Mouse (Mus musculus) embryonic fibroblast, embryonic 13.5 days (primary cell): Measurements from ENCODE around the gene Rcor3. TPM values are rescaled to one million over a fixed set of nuclear protein-coding genes. Genes with fewer than 3 reads are reported as not detected.

Experiments used
- H3K27ac ChIP-seq: 2 replicates; pipeline ENCODE4 v1.5.1; 2012; ENCODE audit warnings: low read length, control low read depth, inconsistent platforms; ENCODE audit not compliant: insufficient read depth
- H3K4me1 ChIP-seq: 2 replicates; pipeline ENCODE4 v1.6.1; 2011; ENCODE audit warnings: low read length; ENCODE audit not compliant: control insufficient read depth, insufficient read depth
- H3K4me3 ChIP-seq: 2 replicates; pipeline ENCODE4 v1.5.1; 2011; ENCODE audit warnings: mild to moderate bottlenecking, control low read depth, low read length; ENCODE audit not compliant: insufficient read depth
- CTCF ChIP-seq: IDR thresholded peaks from 2 replicates; pipeline ENCODE4 v1.5.1; 2011; ENCODE audit warnings: mild to moderate bottlenecking, control low read depth, low read length, moderate library complexity, borderline replicate concordance; ENCODE audit not compliant: insufficient read depth
- POLR2A ChIP-seq: IDR thresholded peaks from 2 replicates; pipeline ENCODE4 v1.6.1; 2011; ENCODE audit warnings: low read depth, mild to moderate bottlenecking, control low read depth, low read length, moderate library complexity
- polyA plus RNA-seq: library from polyadenylated mRNA; stranded (reverse); fragments of >200 nt; gene quantifications from 2 replicates; pipeline ENCODE4 v1.2.4, GENCODE M21; 2011; ENCODE audit warnings: low read depth; ENCODE audit not compliant: missing spikeins, insufficient read length

The Rcor3 gene
- polyA plus RNA-seq, 1 experiment = 50.2 TPM

- TF ChIP-seq CTCF (no peak), POLR2A (no peak)
- Histone ChIP-seq H3K4me3 (no peak overlapping the region), H3K27ac (no peak overlapping the region), H3K4me1 (no peaks in the 10 kb centered on the region)
Observed at GRCm38 (mm10) chr1:192053726-192054125, 84.1 kb downstream of the Rcor3 start.

- Histone ChIP-seq H3K4me1 (no peaks in the 10 kb centered on the region), H3K27ac (no peak overlapping the region), H3K4me3 (no peak overlapping the region)
- TF ChIP-seq POLR2A (no peak), CTCF (no peak)
Observed at GRCm38 (mm10) chr1:192052986-192053385, 84.9 kb downstream of the Rcor3 start.

GRCm38 (mm10) chr1:192052461-192052860 lies 85.4 kb downstream of the Rcor3 start:
- H3K4me3 ChIP-seq = no peak overlapping the region
- TF ChIP-seq POLR2A = no peak
- no peak for TF ChIP-seq CTCF
- H3K27ac ChIP-seq = no peak overlapping the region
- H3K4me1 ChIP-seq = no peaks in the 10 kb centered on the region

Other genes starting within 250 kb of the Rcor3 start
- 8.3 and 10.1 TPM in 2 replicates for gene Slc30a1, start 231.3 kb downstream of the Rcor3 start, polyA plus RNA-seq
- gene Rd3, start 160.7 kb downstream of the Rcor3 start, polyA plus RNA-seq = not detected in 2 replicates
- 19.4 and 21.9 TPM in 2 replicates for gene Traf5, start 45.5 kb downstream of the Rcor3 start, polyA plus RNA-seq
- 0.18 TPM in 1 of 2 replicates, not detected in the other for gene Kcnh1, start 52.7 kb upstream of the Rcor3 start, polyA plus RNA-seq